Mouse (Mus musculus) thymus, postnatal 14 days (tissue): ENCODE measurements around the gene Pde7b.

Experiments
- DNase-seq: peaks from one replicate; pipeline ENCODE4 v3.0.0; 2021

Pde7b gene

DNA sequence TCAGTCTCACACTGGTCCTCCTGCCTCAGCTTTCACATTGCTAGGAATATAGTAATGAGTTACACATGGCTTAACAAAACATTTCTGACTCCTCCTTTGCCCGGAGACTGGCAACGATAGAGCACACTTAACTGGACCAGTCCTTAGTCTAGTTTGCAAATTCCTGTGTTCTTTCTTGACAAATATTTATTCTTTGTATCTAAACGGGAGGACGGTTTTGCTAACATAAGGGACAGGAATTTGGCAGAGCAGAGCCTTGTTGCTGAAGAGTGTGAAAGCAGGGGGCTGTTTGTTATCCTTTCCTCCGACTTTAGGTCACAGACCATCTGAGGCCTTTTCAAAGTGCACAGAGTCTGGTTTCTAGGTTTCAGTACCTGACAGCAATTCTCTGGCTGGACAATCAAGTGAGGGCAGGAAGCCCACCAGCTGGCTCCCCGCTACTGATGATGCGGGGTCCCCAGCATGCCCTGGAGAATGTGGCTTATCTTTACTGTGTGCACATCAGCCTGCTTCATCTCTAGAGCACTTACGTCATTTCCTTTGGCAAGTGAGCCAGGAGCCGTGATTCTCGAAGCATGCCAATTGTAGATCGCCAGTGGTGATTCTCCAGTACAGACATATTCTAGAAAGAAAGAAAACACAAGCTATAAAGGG is 306.5 kb downstream of the Pde7b start:
- DNase-seq: no peak

DNA sequence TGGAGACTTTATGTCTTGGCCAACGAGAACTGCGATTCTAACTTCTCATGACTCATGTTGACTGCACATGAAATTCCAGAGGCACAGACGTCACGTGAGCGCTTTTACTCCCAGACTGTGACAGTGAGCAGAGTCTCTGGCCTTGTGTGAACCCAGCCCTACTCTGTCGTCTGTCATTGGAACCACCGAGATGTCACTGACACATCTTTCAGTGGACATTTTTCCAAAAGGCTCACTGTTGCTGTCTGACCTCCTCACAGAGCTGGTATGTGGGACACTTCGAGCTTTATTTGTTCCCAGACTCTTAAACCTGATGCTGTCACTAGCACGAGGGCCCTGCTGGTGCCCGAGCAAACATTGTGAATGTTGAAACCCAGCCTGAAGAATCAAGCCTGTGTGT is 315.7 kb downstream of the Pde7b start:
- no peak for DNase-seq

DNA sequence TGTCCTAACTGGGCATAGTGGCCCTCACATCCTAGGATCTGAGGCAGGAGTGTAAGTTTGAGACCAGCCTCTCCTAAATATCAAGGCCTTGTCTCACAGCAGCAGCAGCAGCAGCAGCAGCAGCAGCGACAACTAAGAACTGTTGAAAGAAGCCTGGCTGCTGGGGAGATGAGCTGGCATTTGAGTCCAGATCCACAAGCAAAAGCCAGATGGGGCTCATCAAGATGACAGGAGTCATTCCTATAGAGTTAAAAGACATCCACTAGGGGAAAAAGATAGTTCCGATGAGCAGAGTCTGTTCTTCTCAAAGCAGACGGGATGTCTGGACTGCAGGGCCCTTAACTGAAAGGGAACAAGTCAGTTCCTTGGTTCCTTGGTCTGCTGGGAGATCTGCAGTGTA is 316.5 kb downstream of the Pde7b start:
- no peak for DNase-seq

DNA sequence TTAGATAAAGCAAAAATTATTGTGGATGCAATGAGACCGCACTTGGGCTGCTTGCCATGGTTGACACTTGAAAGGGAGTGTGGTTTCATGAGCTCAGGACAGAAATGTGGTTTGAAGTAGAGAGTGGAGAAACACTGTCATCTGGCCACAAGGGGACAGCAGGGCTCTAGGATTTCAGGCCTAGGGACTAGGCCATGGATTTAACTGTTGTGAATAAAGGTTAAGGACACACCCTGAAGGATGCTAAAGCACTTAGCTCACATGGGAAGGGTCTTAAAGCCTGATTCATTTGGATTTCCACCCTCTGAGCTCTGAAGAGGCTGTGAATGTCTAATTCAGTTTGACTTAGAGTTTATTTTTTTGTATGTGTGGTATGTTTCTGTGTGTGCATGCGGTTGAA is 319.4 kb downstream of the Pde7b start:
- peak; percentile 8 for DNase-seq

DNA sequence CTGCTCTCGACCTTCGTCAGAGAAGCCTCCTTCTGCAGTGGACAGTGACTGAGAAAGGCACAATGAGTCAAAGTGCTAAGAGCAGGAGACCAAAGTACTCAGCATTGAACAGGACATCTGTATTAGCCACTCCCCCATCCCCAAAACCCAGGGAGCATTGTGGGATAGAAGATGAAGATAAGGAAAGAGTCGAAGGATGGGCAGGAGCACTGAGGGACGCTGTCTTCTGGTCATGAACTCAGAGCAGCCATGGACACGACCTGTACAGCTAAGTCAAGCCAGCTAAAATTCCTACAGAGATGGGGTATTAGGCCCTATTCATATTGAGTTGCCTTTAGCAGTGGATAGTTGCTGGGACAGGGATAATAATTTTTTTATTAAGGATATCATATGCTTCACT is 321.9 kb downstream of the Pde7b start:
- DNase-seq: no peak

DNA sequence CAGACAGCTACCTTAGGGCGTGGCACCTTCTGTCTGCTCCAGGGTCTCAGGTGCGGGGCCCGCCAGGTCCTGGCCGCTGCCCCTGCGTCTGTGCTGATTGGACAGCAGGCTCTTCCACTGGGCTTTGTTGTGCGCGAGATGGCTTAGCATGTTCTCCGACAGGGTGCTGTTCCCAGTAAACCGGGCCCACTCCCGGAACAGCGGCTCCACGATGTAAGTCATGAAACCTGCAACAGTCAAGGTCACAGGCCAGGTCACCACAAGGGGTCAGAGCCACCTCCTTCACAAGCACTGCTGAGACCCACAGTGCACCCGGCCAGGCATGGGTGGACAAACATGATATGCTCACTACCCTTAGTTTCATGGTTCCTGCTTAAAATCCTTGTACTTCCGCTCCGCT is 324.5 kb downstream of the Pde7b start:
- no peak for DNase-seq

DNA sequence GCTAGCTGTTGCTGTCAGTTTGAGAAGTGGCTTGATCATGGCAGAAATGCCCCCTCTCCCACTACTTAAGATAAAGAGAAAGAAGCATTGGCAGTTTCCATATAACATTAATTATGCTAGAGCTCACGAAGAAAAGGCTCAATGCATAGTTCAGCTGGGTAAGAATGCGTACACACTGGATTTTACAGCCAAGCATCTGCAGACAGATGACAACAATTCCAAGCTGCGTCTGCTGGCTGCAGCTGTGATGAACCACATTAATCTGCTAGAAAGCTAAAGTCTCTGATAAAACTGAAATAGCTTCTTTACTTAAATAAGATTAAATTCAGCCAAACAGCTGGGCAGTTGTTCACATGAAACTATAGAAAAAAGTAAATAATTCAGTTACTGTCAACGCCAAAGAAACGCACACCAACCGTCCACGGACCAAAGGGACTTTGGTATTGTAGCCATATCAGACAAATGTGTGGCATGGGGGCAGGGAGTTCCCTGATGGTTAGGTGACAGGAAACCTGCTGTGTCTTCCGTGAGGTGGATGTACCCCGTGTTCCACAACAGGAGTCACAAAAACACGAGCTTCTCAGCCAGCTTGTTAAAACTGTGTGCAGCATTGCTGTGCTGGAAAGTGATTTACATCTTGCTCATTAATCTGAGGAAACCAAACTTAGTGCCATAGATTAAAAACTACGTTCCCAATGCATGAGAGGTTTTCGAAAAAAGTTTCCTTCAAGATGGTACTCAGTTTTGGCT is 326.1 kb downstream of the Pde7b start:
- DNase-seq: no peak

DNA sequence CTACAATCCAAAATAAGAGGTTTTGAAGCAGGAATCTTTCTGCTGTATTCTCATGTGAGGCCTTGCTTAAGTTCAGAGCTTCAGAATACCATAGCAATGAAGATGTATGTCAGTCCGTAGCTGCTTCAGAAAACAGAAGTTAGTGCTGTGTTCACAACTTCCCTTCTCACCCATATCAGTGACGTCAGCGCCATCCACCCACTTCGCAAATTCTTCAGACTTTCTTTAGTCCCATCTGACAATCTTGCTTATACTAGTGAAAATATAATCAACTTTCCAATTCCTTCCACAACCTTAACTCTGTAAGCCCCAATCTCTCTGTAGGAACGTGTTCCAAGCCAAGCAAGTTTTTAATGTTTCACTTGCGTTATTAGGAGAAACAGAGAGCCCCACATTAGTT is 326.7 kb downstream of the Pde7b start:
- DNase-seq: peak; percentile 10

DNA sequence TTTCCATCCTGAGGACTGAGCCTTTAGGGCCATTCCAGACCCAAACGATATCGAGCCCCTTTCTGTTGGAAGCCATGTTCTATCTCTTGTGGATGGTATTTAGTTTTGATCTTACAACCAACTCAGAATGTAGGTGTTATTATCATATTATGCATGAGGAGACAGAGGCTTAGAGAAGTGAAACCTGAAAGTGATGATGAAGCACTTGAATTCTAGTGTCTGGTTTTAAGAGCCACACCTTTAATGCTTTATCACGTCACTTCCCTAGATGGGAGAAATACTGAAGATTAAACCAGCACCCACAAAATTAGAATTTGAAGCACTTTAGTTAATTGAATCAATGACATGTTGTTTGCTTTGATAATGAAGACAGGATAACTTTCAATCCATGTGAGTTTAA is 329.1 kb downstream of the Pde7b start:
- no peak for DNase-seq

DNA sequence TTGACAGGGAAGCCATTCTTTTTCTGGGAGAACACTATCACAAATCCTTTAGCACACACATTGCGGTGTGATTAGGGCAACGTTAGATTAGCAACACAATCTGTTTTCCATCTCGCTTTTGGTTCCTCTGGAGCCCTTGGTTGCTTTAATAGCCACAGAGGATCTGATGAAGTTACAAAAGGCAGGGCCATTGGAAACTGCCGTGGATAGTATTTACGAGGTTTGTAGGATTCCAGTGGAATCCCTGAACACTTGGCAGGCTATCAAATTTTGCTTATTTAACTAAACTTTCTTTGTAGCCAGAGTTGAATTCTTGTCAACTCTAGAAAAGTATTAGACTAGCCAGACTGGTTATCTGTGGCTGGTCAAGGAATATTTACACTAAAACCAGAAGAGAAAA is 330.1 kb downstream of the Pde7b start:
- DNase-seq: no peak

DNA sequence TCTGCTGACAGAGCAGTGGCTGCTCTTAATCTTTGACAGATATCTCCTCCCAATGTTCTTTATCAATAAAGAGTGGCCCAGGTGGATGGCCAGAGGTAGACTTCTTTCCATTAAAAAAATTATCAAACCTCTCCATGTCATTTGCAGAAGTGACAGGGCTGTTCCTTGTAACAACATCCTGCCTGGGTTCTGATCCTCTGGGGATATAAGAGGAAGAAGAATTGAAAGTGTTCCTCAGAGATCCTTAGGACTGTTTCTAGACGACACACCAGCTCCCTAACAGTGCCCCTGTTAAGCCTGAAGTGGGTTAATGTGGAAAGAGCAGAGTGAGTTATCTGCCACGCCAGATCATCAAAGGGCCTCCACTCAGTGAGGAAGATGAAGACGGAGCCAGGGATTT is 334.3 kb downstream of the Pde7b start:
- DNase-seq: no peak

DNA sequence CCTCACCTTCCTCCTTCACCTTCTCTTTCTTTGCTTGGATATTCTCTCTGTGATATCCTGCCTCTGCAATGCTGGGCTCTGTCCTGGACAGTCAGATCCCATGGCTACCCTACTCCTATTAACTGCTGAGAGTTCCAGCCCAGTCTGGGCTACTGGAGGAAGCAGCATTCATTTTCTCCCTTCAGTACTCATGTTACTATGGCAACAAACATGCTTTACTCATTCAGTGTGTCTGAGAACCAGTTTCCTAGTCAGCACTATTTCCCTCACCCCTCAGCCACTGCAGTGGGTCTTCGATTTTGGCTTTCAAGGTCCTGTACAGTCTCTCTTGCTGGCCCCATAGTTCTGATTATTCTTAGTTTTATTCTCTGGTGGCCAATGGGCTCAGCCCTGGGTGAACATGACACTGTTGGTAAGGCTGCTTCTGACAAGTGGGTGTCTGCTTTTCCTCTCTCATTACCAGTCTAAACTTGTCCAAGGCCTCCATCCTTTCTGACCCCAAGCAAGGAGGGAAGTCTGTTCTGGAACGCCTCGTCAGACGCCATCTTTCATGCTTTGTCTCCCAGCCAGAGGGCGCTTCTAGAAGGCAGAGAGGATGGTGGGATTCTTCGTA is 342.0 kb downstream of the Pde7b start:
- DNase-seq: no peak

DNA sequence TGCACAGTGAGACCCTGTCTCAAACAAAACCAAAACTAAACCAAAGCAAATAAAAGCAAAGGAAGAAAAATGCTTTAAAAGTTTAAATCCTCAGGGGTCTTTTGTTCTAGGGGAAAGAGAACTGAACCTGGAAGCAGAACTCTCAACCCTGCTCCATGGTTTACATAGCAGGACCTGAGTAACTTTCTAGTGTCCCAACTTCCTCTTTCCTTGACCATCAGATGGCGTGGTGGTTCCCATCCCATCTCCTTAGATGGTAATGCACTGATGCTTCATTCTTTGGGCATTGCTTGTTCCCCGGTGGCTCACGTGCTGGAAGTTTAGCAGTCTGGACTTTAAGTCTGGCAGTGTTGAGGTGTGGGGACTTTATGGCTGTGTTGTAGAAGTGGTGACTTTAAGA is 343.5 kb downstream of the Pde7b start:
- DNase-seq: no peak

DNA sequence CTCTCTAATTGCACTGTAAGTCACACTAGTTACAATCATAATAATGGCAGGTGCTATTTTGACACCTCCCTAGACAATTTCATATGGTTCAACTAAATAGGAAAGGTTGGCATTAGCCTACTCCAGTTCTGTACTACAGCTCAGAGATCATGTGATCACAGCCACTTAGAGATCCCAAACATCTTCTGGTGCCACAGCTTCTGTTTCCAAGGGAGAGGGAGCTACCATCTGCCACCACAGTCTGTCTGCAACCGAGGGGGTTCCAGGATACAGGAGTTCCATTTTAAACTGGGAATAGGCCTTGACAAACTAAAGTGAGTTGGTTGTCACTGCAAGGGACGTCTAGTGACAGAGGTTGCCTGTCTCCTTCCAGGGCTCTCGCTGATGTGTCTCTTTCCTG is 344.1 kb downstream of the Pde7b start:
- no peak for DNase-seq

DNA sequence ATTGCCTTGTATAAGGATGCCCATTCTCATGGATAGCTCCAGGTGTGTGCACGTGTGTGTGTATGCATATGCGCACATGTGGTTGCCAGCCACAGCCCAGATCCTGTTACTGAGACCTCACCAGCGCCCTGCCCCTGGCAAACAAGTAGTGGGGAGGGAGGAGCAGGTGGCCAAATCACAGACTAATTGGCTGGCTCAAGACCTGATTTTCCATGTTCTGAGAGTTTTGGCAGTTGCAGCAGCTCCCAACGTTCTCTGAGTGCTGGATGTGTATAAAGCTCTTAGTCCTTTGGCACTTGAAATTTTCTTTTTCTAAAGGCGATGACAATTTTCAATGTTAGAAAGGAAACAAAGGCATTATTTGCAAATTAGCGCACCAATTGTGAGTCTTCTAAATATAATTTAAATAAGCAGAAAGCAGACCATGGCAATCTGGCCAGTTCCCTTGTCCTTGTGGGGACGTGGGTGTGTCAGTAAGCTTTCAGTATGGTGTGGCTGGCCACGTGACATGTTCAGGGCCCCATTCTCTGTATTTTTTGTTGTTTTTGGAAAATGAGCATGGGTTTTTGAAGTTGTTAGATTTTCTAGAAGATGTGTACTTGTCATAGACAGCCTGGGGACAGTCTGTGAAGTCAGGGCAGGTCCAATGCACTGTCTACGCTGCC is 345.7 kb downstream of the Pde7b start:
- DNase-seq: no peak

DNA sequence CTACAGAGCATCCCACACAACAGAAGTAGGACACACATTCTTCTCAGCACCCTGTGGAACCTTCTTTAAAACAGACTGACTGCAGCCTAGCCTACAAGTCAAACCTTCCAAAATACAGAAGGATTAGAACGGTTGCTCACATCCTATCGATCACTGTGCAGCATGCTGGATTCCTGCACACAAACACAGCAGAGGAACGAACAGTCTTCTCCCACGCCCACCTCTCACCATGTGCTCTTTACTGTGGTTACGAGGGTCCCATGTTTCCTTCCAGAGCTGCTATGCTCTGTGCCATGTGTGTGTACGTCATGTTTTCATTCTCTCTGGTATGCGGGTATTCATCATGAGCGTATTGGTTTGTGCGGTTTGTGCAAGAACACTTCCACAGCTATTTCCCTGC is 347.3 kb downstream of the Pde7b start:
- no peak for DNase-seq

DNA sequence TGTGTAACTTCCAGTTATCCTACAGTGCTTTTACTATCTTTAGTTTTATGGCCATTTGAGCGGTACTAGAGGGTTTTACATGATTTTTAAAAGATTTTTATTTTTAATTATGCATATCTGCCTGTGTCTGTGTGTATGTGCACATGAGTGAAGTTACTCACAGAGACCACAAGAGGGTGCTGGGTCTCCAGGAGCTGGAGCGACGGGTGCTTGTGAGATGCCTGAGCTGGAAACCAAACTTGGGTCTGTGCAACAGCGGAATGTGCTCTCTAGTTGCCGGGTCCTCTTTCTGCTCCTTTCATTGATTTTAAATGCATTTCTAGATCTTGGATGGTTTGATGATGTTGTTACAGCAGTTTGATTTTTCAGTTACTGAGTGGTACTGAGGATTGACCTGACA is 352.8 kb downstream of the Pde7b start:
- peak; percentile 16 for DNase-seq

DNA sequence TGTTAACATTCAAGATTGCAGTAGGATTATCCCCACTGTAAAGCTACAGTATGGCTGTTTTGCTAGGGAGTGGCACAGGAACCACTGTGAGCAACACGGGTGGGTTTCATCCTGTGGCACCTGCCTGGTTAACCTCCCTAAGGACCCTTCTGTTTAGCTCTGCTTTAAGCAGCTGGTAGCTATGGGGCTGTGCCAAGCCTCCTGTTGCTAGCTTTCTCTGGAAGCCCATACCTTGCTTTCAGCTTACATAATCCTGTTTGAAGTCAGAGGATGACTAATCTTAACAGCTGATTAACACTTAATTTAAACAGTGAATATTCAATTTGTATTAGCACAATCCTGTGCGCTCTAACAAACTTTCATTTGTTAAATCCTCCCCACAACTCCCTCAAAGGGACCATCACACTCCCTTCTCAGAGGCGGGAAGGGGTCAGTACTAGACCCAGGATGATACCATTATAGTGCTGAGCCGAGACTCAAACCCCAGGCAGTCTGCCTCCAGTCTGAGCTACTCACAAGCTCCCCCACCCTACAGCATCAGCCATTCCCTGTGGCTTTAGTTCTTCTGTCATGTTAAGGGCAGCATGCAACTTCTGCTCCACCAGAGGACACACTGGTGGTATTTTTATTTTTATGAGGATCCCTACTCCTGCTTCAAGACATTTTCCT is 362.3 kb downstream of the Pde7b start:
- no peak for DNase-seq

DNA sequence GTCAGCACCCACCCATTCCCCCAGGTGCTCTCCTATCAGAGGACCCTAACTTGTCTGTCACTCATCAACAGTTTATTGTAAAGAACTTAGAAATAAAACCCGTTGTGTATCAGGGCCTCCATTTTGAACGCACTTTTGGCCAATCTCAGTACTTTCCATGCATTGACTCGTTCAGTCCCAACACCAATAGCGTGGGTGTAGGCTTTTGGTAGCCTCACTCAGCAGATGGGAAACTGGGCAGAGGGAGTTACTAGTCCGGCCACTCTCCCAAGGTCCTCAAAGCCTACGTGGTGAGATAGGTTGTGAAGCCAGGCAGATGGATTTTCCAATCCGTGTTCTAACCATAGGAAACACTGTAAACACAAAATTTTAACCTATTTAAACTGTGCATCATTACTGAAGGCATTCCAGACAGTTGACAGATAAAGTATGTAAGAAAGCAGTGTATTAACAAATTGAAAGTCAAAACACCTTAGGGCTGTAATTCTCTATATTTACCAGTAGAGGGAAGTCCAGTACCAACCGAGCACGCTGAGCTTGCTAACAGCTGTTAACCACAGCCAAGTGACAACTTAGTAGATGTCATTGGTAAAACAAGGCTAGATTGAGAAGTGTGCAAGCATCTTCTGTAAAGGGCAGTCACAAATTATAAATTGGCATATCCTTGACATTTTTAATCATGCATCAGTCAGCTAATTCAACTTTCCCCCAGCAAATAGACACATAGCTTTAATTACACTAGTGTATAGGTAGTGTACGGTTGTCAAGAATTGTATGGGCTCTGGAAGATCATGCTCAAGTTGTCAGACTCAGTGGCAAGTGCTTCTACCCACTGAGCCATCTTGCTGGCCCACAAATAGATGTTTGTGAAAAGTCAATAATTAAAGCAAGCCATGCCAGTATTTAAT is 363.1 kb downstream of the Pde7b start:
- peak; percentile 15 for DNase-seq

DNA sequence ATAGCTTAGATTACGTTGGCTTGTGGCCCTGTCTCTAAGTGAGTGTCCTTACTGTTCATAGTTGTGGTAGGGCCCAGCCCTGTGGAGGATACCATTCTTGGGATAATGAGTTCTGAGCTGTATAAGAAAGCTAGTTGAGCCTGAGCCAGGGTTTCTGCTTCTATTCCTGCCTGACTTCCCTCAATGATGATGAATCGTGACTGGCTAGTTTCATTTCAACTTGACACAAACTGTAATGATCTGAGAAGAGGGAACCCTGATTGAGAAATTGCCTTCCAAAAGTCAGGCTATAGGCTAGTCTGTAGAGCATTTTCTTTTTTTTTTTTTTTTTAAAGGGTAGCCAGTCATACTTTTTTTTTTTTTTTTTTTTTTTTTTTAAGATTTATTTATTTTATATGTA is 376.0 kb downstream of the Pde7b start:
- DNase-seq: no peak
